Mouse (Mus musculus): ENCODE results near the gene Allc. TPM values are rescaled to one million over a fixed set of nuclear protein-coding genes. Genes with fewer than 3 reads are reported as not detected.

The Allc gene
- polyA plus RNA-seq (2017; shearing (Covaris generic)) = under 1 TPM in 1 of 2 experiments, not detected in 1; 0.54 TPM

GRCm38 (mm10) chr12:28582423-28582822 lies at the start of gene Allc:
TSS of gene Allc (minus strand) at chr12:28582523.

DNA sequence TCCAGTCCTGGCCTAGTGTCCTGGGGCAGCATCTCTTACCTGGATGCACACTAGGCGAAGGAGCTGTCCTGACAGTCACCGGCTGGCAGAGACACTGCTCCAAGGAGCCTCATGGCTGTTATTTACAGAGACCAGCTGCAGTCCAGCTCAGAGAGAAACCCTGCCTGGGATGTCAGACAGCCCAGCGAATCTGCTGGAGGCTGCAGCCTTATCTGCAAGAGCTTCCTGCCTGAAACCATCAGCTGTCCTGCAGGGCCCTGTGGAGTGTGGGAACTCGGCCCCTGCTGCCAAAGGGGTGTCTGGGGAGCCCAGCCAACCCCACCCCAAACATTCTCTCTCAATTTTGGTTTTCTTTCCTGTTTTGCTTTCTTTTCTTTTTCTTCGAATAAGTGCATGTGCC lies 40.9 kb upstream of the Allc start, which contains the start of gene Colec11:
Colec11 (minus strand) TSS at position 183 of the 400 bp plus-strand sequence.

GRCm38 (mm10) chr12:28552299-28552698 lies 30.0 kb downstream of the Allc start, which contains the start of gene Dcdc2c:
TSS of gene Dcdc2c (minus strand) at chr12:28552399.

Other genes starting within 250 kb of the Allc start
- under 1 TPM in 1 of 2 experiments, not detected in 1; 0.11 TPM for gene Dcdc2c, start 30.1 kb downstream of the Allc start, polyA plus RNA-seq (2017; shearing (Covaris generic))
- gene Colec11, start 40.9 kb upstream of the Allc start, polyA plus RNA-seq (2017; shearing (Covaris generic)) = not detected
- 100 to 1,000 TPM; 715 to 896 TPM for gene Rps7, start 53.4 kb upstream of the Allc start, polyA plus RNA-seq (2017; shearing (Covaris generic))
- 10 to 100 TPM; 37.1 to 37.2 TPM for gene Rnaseh1, start 67.1 kb upstream of the Allc start, polyA plus RNA-seq (2017; shearing (Covaris generic))
- gene Adi1, start 92.7 kb upstream of the Allc start, polyA plus RNA-seq (2017; shearing (Covaris generic)) = 10 to 100 TPM; 68.4 to 78.1 TPM
- gene Trappc12, start 167.9 kb upstream of the Allc start, polyA plus RNA-seq (2017; shearing (Covaris generic)) = 10 to 100 TPM; 67.4 to 68.6 TPM
- gene Eipr1, start 169.3 kb upstream of the Allc start, polyA plus RNA-seq (2017; shearing (Covaris generic)) = 10 to 100 TPM; 41.1 to 49.3 TPM